Mouse (Mus musculus) heart, postnatal 0 days (tissue): Measurements from ENCODE around the gene Cox17. TPM values are rescaled to one million over a fixed set of nuclear protein-coding genes. Genes with fewer than 3 reads are reported as not detected.

ENCODE experiments used
- ATAC-seq: fragments of 200-750 bp; cut with Nextera tagmentation; 2 replicates; pipeline ENCODE4 v1.8.0; 2017; ENCODE audit warnings: low read depth, moderate number of reproducible peaks, moderate library complexity; ENCODE audit not compliant: insufficient read depth
- DNase-seq: peaks from one replicate; pipeline ENCODE4 v3.0.0-alpha.2; 2016; ENCODE audit warnings: low spot score
- H3K27ac ChIP-seq: fragments of 300-500 bp; sonication (generic); 2 replicates; pipeline ENCODE4 v1.5.1; 2014; ENCODE audit warnings: low read depth, mild to moderate bottlenecking
- H3K27me3 ChIP-seq: fragments of 300-500 bp; sonication (generic); 2 replicates; pipeline ENCODE4 v1.6.1; 2014; ENCODE audit warnings: low read length, mixed read lengths; ENCODE audit not compliant: control insufficient read depth, insufficient read depth
- H3K36me3 ChIP-seq: fragments of 300-500 bp; sonication (generic); replicated peaks from 2 replicates; pipeline ENCODE4 v1.6.1; 2014; ENCODE audit warnings: low read length, mixed read lengths; ENCODE audit not compliant: control insufficient read depth, insufficient read depth
- H3K4me1 ChIP-seq: fragments of 300-500 bp; sonication (generic); 2 replicates; pipeline ENCODE4 v1.6.1; 2014; ENCODE audit warnings: antibody characterized with exemption; ENCODE audit not compliant: control insufficient read depth, insufficient read depth
- H3K4me2 ChIP-seq: fragments of 300-500 bp; sonication (generic); 2 replicates; pipeline ENCODE4 v1.6.1; 2014; ENCODE audit warnings: low read depth, mild to moderate bottlenecking, low read length, moderate library complexity
- H3K4me3 ChIP-seq: fragments of 300-500 bp; sonication (generic); 2 replicates; pipeline ENCODE4 v1.5.1; 2014; ENCODE audit warnings: low read depth, low read length
- H3K9ac ChIP-seq: fragments of 300-500 bp; sonication (generic); replicated peaks from 2 replicates; pipeline ENCODE4 v1.6.1; 2014; ENCODE audit warnings: low read depth, low read length, mixed read lengths
- H3K9me3 ChIP-seq: fragments of 300-500 bp; sonication (generic); replicated peaks from 2 replicates; pipeline ENCODE4 v1.6.1; 2016; ENCODE audit warnings: low read length; ENCODE audit not compliant: control insufficient read depth
- CTCF ChIP-seq: IDR thresholded peaks from 2 replicates; pipeline ENCODE4 v1.5.1; 2016; ENCODE audit warnings: antibody characterized with exemption, control low read depth, low read depth
- EP300 ChIP-seq: IDR thresholded peaks from 2 replicates; pipeline ENCODE4 v1.6.1; 2016; ENCODE audit warnings: antibody characterized with exemption, low read depth
- WGBS: fragments of 180-500 bp; shearing (Covaris S2); extraction: QIAGEN DNeasy Blood & Tissue Kit; methylation state at CpG from one replicate; pipeline ENCODE4 v1.1.7; 2014; 5-methylcytosine and 5-hydroxymethylcytosine counted together
- polyA plus RNA-seq: library from polyadenylated mRNA; unstranded; fragments of >200 nt; fragmentation: Nextera tagmentation; extraction: Ambion mirVana; gene quantifications from 2 replicates; pipeline ENCODE4 v1.2.1, GENCODE M21; 2015
- total RNA-seq: library from RNA; depleted of rRNA; stranded (reverse); fragments of >200 nt; gene quantifications from 2 replicates; pipeline ENCODE4 v1.2.3, GENCODE M21; 2014; ENCODE audit warnings: low replicate concordance; rRNA removed

The Cox17 gene
- total and polyA plus RNA-seq, 2 experiments from 2014 or later, result 84.7 to 579 TPM

DNA sequence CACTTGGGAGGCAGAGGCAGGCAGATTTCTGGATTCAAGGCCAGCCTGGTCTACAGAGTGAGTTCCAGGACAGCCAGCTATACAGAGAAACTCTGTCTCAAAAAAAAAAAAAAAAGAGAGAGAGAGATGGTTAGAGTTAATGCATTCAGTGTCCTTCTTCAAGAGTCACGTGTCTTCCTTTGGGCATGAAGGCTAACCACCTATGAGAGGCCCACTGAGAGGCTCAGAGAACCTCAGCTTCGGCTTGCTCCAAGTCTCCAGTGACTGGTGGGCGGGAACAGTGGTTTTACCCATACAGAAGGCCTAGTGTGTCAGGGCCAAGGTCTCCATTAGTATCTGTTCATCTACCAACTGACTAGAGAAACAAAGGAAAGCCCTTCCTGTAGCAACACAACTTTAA, 52.3 kb downstream of the Cox17 start:
- H3K9ac ChIP-seq, result no peak overlapping the region

DNA sequence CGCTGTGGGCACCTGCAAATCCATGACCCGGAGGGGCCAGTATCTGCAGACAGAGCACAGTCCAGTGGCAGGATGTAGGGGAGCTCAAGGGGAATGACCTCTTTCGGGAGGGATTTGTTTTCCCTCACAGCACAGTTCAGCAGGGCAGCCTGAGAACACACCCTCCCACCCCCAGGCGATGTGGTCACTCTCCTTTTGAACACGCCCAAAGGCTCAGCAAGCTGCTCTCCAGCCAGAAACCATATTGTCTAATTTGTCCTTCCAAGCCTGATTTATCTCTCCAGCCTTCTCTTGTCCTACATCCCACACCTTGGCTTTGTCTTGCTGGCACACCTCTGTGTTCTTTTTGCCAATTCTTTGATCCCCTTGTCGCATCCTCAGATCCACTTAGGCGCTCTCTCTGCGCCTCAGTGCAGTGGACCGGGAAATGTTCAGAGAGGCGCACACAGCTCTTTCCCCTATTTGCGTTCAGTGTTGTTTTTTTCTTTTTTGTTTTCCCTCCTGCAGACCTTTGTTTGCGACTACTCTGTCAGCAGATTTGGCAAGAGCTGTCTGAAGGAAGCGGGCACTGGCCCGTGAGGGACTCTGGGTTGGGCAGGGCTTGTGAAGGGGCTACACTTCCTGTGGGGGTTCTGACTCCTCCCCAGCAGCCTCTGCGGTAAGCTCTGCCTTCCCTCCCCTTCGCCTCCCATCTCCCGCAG, 52.9 kb downstream of the Cox17 start:
- peak; percentile 57 for DNase-seq
- peak overlapping the region; percentile 60 for H3K4me2 ChIP-seq
- TF ChIP-seq CTCF, result no peak
- H3K4me1 ChIP-seq, result peaks cover 11% of the 10 kb centered on the region; the same call in 1 of the 2 replicates
- ATAC-seq, result peak; percentile 77
- WGBS, result 18% methylated on average over 17 of the region's 17 CpGs
- peak overlapping the region; percentile 33 for H3K4me3 ChIP-seq
- no peaks in the 10 kb centered on the region for H3K36me3 ChIP-seq
- H3K9ac ChIP-seq, result peak overlapping the region; percentile 47
- no peaks in the 10 kb centered on the region for H3K9me3 ChIP-seq
- H3K27ac ChIP-seq, result peak overlapping the region; percentile 23
- H3K27me3 ChIP-seq, result no peaks in the 10 kb centered on the region

More for the DNA sequence above, 52.3 kb downstream of the Cox17 start:
- DNase-seq (no peak), ATAC-seq (no peak)
- TF ChIP-seq EP300, result no peak
- TF ChIP-seq CTCF, result no peak
- Histone ChIP-seq H3K4me3 (no peak overlapping the region), H3K36me3 (no peaks in the 10 kb centered on the region), H3K4me2 (peak overlapping the region; percentile 60; the same call in 1 of the 2 replicates), H3K4me1 (peaks cover 11% of the 10 kb centered on the region; the same call in 1 of the 2 replicates), H3K9me3 (no peaks in the 10 kb centered on the region), H3K27ac (peak overlapping the region; percentile 23; the same call in 1 of the 2 replicates), H3K27me3 (no peaks in the 10 kb centered on the region)
- 66% methylated on average over 3 of the region's 3 CpGs for WGBS

DNA sequence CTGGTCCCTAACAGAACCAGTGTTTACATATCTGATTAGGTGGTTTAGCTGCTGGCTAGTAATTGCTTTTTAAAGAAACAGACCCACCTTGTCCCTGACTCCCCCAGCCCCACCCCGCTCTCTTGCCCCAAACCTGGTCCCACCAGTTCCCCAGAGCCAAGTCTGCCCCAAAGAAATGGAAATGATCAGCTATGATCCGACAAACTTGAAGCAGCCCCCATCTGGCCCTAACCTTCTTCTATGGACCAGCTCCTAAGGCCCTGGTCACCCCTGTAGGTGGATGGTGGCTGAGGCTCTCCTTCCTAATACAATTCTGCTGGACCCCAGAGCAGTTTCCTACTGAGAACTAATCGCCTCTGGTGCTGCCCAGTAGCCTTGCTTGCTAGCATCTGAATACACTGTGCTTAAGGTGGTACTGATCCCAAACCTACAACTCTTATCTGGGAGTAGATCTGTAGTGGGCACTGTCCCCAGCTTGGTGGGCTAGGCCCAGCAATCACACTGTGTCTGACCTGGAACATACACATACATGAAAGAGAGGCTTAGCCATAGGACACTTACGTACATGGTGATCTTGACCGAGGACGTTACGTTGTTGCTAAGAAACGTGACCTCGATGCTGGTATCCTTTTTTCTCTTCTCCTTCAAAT, 53.6 kb downstream of the Cox17 start:
- peak overlapping the region; percentile 60 for H3K4me2 ChIP-seq
- no peak for DNase-seq
- peak overlapping the region; percentile 23 for H3K27ac ChIP-seq
- peak overlapping the region; percentile 47 for H3K9ac ChIP-seq
- no peak for TF ChIP-seq CTCF
- TF ChIP-seq EP300, result no peak
- no peaks in the 10 kb centered on the region for H3K9me3 ChIP-seq
- no peaks in the 10 kb centered on the region for H3K36me3 ChIP-seq
- WGBS, result 79% methylated on average over 9 of the region's 9 CpGs
- H3K4me1 ChIP-seq, result peaks cover 11% of the 10 kb centered on the region; the same call in 1 of the 2 replicates
- no peaks in the 10 kb centered on the region for H3K27me3 ChIP-seq
- no peak for ATAC-seq
- peak overlapping the region; percentile 33; the same call in 1 of the 2 replicates for H3K4me3 ChIP-seq

- no peak for ATAC-seq
- Histone ChIP-seq H3K4me1 (peaks cover 11% of the 10 kb centered on the region; the same call in 1 of the 2 replicates), H3K9me3 (no peaks in the 10 kb centered on the region), H3K9ac (no peak overlapping the region), H3K27me3 (no peaks in the 10 kb centered on the region), H3K4me2 (no peak overlapping the region), H3K4me3 (no peak overlapping the region), H3K27ac (no peak overlapping the region), H3K36me3 (no peaks in the 10 kb centered on the region)
- no peak for DNase-seq
- TF ChIP-seq EP300, result no peak
- TF ChIP-seq CTCF, result no peak
- WGBS, result 91% methylated on average over 6 of the region's 6 CpGs
Observed at GRCm38 (mm10) chr16:38401468-38401867, 54.7 kb downstream of the Cox17 start.

Other genes with a start within 250 kb of the Cox17 start
- gene Nr1i2, start 52.2 kb upstream of the Cox17 start, total RNA-seq, result not detected in 2 replicates
- not detected in 2 replicates for gene Nr1i2, start 52.2 kb upstream of the Cox17 start, polyA plus RNA-seq
- not detected in 2 replicates for gene Maats1, start 4.8 kb upstream of the Cox17 start, total RNA-seq
- 0.10 and 0.15 TPM in 2 replicates for gene Maats1, start 4.8 kb upstream of the Cox17 start, polyA plus RNA-seq
- gene Gm21987, start within 50 bp of the Cox17 start, total RNA-seq, result not detected in 2 replicates
- 5.1 and 6.2 TPM in 2 replicates for gene Gm21987, start within 50 bp of the Cox17 start, polyA plus RNA-seq
- 982 and 1,104 TPM in 2 replicates for gene Popdc2, start 15.2 kb downstream of the Cox17 start, total RNA-seq
- 564 and 675 TPM in 2 replicates for gene Popdc2, start 15.2 kb downstream of the Cox17 start, polyA plus RNA-seq
- 13.4 and 14.5 TPM in 2 replicates for gene Pla1a, start 86.2 kb downstream of the Cox17 start, total RNA-seq
- 4.6 and 4.9 TPM in 2 replicates for gene Pla1a, start 86.2 kb downstream of the Cox17 start, polyA plus RNA-seq
- 30.9 and 42.6 TPM in 2 replicates for gene Adprh, start 105.7 kb downstream of the Cox17 start, total RNA-seq
- 69.5 and 72.1 TPM in 2 replicates for gene Adprh, start 105.7 kb downstream of the Cox17 start, polyA plus RNA-seq
- 0.15 TPM in 1 of 2 replicates, not detected in the other for gene Cd80, start 108.6 kb downstream of the Cox17 start, total RNA-seq
- gene Cd80, start 108.6 kb downstream of the Cox17 start, polyA plus RNA-seq, result 0.22 and 0.34 TPM in 2 replicates
- 46.2 and 90.1 TPM in 2 replicates for gene Timmdc1, start 175.7 kb downstream of the Cox17 start, total RNA-seq
- 47.4 and 51.0 TPM in 2 replicates for gene Timmdc1, start 175.7 kb downstream of the Cox17 start, polyA plus RNA-seq
- 17.6 and 20.5 TPM in 2 replicates for gene Poglut1, start 203.3 kb downstream of the Cox17 start, total RNA-seq
- 13.3 and 13.8 TPM in 2 replicates for gene Poglut1, start 203.3 kb downstream of the Cox17 start, polyA plus RNA-seq
- 11.7 and 28.7 TPM in 2 replicates for gene Tmem39a, start 211.7 kb downstream of the Cox17 start, total RNA-seq
- gene Tmem39a, start 211.7 kb downstream of the Cox17 start, polyA plus RNA-seq, result 23.3 and 23.8 TPM in 2 replicates